Mouse (Mus musculus): ENCODE measurements around the gene Trpm8. TPM values are rescaled to one million over a fixed set of nuclear protein-coding genes. Genes with fewer than 3 reads are reported as not detected.

Trpm8 gene
- 0.02 TPM in 2 replicates for polyA plus RNA-seq (2012; rRNA removed)

DNA sequence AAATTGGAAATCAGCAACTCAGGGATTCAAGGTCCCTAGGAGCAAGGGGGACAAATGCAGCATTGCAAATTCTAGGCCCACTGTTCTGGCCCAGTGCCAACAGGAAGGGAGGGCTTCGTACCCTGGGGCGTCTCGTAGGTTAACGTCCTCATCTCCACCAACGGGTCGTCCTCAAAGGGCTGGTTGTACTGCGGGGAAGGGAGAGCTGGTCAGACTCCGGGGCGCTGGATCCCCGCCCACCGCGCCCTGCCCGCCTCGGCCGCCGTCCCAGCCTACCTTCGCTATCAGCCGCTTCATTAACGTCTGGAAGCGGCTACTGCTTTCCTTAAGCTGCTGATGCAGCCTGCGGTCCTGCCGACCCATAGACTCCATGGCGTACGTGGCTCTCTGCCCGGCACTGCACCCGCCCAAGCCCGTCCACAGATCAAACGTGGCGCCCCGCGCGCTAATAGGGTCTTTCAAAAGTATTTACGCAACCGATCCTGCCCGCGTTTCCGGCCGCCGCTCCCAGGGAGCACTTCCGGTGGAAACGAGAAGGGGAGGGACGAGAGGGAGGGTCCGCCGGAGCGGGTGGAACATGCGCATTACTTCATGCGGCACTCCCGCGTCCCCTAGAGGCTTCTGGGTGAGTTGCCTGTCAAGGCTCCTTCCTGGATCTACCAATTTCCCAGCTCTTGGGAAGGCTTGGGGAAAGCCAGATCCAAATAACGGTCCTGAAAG lies at the start of gene Trpm8, which contains the start of gene Hjurp:
Trpm8 (plus strand) TSS at position 564 of the 720 bp plus-strand sequence.
Hjurp (minus strand) TSS at position 536 of the 720 bp plus-strand sequence.

DNA sequence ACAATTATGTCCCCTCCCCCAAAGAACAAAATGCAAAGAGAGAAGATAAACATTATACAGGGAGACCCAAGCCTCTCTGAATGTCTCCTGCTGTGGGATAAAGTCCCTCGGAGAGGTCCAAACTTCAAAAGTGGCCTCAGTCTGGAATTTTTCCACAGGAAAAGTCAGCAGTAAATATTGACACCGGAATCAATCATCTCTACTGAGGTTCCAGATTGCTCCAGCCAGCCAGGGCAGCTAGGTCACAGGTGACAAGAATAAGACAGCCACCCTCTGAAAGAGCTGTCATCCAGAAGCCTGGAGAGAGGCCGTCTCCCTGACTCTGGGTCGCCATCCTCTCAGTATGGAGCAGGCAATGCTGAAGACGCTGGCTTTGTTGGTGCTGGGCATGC lies 129.3 kb downstream of the Trpm8 start, which contains the start of gene Spp2:
Spp2 (plus strand) TSS at position 155 of the 392 bp plus-strand sequence.

Other genes starting within 250 kb of the Trpm8 start
- not detected in 2 replicates for gene Ugt1a10, start 222.3 kb upstream of the Trpm8 start, polyA plus RNA-seq (2012; rRNA removed)
- not detected in 2 replicates for gene Ugt1a9, start 206.9 kb upstream of the Trpm8 start, polyA plus RNA-seq (2012; rRNA removed)
- not detected in 2 replicates for gene Ugt1a8, start 189.8 kb upstream of the Trpm8 start, polyA plus RNA-seq (2012; rRNA removed)
- gene Ugt1a7c, start 182.6 kb upstream of the Trpm8 start, polyA plus RNA-seq (2012; rRNA removed): 0.53 and 0.65 TPM in 2 replicates
- gene Ugt1a6b, start 174.4 kb upstream of the Trpm8 start, polyA plus RNA-seq (2012; rRNA removed): 0.07 TPM in 1 of 2 replicates, not detected in the other
- gene Ugt1a6a, start 142.9 kb upstream of the Trpm8 start, polyA plus RNA-seq (2012; rRNA removed): 0.29 and 0.59 TPM in 2 replicates
- 0.04 TPM in 1 of 2 replicates, not detected in the other for gene Ugt1a5, start 111.6 kb upstream of the Trpm8 start, polyA plus RNA-seq (2012; rRNA removed)
- 0.06 TPM in 1 of 2 replicates, not detected in the other for gene Ugt1a2, start 77.1 kb upstream of the Trpm8 start, polyA plus RNA-seq (2012; rRNA removed)
- 8.1 and 9.4 TPM in 2 replicates for gene Dnajb3, start 71.9 kb upstream of the Trpm8 start, polyA plus RNA-seq (2012; rRNA removed)
- 0.12 TPM in 1 of 2 replicates, not detected in the other for gene Ugt1a1, start 65.7 kb upstream of the Trpm8 start, polyA plus RNA-seq (2012; rRNA removed)
- gene Mroh2a, start 50.7 kb upstream of the Trpm8 start, polyA plus RNA-seq (2012; rRNA removed): 0.10 TPM in 1 of 2 replicates, not detected in the other
- gene Hjurp, start within 50 bp of the Trpm8 start, polyA plus RNA-seq (2012; rRNA removed): 257 and 303 TPM in 2 replicates
- 2.7 and 7.3 TPM in 2 replicates for gene Spp2, start 129.3 kb downstream of the Trpm8 start, polyA plus RNA-seq (2012; rRNA removed)
- 0.04 TPM in 1 of 2 replicates, not detected in the other for gene Glrp1, start 232.4 kb downstream of the Trpm8 start, polyA plus RNA-seq (2012; rRNA removed)

All from central nervous system, embryonic 11.5 days (tissue).